Mouse (Mus musculus): ENCODE results near the gene Agr2.

The Agr2 gene

DNA sequence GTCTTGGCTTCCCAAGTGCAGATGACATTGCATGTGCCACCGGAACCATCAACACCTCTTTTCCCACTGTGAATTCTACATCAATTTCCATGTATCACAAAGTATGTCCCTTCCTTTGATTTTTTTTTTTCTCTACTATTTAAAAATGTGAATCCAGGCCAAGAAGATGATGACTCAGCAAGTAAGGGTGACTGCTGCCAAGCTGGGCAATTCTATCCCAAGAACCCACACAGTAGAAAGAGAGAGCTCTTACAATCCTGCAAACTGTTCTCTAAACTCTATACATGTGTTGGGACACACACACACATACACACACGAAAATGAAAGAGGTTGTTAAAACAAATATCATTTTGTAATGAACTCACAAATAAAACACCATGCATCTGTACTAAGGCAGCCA is 34.5 kb downstream of the Agr2 start:
- DNase-seq = no peak

DNA sequence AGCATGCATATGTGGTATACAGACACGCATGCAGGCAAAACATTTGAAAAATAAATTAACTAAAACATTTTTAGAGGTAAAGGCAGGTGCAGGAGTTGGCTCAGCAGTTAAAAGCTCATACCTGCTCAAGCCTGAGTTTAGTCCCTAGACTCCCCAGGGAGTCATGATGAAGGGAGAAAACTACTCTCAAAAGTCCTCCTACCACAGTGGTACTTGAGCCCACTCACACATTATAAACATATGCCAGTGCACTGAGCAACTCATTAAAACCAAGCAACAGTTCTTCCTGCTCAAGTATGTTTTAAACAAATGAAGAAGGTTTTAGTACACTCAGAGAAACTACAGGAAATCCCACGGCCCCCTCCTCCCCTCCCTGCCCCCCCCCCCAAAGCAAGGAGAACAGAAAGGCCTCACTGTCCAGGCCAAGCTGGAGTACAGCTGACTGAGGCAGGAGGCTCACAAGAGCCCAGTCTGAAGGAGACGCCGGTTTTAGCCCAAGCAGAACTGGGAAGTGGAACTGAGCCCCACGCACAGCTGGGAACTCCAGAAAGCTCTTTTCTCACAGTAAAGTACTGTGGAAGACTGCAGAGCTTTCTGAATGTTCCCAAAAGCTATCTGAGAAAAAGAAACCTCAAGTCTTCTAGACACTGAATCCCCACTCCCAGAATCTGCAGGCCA is 36.4 kb downstream of the Agr2 start:
- DNase-seq = no peak

DNA sequence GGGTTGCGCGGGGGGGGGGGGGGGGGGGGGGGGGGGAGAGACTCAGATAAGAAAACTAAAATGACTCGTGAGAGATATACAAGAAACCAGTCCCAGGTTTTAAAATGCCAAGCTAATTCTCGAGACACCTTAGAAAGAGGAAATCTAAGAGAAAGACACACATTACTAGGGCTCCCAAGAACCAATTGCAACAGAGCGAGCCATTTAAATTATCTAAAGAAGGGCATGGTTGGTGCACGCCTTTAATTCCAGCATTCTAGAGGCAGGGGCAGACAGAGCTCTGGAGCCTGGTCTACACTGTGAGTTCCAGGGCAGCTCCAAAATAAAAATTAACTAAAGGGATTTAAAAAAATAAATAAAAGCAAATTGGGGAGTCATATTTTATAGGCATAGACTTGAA is 37.0 kb downstream of the Agr2 start:
- DNase-seq = no peak

DNA sequence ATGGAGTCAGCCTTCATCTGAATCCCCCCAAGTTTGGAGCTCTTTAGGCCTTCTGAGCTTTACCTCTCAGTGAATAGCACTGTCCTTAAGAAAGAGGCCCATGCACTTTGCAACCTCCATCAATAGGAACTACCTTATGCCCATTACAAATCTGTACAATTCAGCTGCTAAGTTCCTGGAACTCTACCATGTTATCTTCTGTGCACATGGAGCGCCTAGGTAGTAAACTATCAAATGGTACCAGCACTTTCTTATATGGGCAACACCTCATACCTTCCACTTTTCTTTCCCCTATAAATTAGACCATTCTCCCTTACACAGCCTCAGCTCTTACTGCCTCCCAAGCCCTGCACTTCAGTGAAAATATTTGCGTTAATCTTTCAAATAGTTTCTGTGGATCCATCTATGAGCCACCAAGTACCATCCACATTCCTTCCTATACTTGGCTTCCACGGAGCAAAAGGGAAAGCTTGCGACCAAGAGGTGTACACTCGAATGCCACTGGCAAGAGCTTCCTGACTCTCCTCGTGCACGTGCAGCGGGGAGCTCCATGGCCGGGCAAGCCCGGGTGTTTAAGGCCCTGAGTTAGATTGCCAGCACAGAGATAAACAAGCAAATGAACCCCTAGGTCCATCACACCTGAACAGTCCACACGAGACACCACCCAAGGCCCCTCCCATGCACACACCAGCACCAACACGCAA is 38.1 kb downstream of the Agr2 start:
- no peak for DNase-seq

DNA sequence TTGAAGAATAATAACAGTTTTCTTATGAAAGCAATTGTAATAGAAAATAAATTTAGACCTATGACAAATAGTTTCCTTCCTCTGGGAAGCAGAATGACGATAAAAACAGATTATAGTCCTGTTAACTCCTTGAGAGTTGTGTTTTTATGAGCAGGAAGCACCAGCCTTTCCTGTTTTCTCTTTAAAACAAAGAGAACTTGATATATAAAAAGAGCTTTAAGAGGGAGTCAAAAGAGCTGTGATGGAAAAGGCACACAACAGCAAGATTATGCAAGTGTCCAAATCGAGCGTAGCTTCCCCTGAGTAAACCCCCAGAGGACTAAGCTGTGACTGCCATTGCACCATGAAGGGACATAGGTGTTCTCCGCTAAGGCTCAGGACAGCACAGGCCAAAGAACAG is 39.7 kb downstream of the Agr2 start:
- DNase-seq = peak; percentile 19

DNA sequence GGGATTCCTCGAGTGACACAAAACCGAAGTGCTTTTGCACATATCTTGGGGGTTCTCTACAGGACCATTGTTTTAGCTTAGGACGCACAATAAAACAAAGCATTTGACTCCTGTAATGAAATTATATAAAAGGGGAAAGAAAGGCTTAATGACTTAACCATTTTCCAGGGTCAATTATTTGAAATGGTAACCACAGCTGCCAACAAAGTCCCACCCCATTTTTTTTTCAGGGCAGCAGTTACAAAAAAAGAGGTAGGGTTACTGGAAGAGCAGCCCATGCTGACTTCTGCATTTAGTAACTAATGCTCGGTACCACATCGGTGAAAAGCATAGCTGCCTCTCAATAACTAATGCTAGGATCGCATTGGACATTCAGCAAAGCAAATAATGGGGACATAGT is 42.8 kb downstream of the Agr2 start:
- DNase-seq = no peak

DNA sequence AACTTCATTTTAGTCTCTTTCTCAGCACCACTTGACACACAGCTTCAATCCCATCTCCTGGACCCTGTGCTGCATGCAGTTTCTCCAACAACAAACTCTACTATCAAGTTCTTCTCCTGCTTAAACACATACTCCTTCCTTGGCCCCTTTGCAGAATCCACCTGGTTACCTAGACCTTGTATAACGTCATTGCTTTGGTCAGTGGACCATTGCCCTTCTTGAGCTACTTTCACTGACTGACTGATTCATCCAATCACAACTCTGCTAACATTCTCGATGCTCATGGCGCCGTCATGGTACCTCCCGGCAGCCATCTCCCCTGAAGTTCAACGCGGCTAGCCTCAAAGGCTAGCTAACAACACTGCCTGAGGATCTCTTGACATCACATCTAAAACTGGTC is 43.4 kb downstream of the Agr2 start:
- DNase-seq = no peak

DNA sequence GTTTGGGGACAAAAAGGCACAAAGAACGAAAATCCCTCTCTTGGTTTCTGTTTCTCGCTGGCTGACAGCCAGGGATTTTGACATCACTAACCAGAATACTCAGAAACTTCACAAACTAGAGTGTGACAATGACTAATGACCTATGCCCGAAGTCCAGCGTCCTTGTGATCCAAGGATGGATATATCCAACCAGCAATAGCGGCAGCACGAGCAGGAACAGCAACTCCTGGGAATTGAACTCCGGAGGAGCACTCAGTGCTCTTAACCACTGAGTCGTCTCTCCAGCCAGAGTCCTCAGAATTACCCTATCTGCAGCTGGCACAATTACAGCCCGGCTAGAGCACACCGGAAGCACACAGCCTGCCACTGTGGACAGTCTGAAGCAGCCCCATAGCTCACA is 44.1 kb downstream of the Agr2 start:
- DNase-seq = peak; percentile 12

DNA sequence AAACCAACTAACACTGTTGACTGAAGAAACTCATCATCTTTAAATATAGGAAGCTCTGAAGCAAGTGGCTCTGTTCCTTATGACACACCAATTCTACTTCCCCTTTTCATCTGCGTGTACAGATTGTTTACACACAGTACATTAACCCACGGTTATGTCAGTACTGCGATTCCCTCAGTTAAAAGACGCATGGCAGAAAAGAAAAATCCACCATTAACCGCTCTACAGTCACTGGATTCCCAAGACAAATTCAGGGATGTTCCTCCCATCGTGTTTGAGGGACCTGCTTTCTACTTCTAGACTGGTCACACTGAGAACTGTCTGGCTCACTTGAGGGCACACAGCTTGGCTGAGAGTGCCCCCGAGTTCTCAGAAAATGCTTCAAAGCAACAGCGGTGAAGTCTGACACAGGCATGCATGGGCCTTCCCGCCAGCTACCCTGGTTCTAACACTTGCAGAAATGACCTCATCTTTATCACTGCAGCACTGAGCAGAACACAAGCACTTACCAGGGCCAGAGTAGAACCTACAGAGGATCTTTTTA is 46.9 kb downstream of the Agr2 start:
- DNase-seq = no peak

DNA sequence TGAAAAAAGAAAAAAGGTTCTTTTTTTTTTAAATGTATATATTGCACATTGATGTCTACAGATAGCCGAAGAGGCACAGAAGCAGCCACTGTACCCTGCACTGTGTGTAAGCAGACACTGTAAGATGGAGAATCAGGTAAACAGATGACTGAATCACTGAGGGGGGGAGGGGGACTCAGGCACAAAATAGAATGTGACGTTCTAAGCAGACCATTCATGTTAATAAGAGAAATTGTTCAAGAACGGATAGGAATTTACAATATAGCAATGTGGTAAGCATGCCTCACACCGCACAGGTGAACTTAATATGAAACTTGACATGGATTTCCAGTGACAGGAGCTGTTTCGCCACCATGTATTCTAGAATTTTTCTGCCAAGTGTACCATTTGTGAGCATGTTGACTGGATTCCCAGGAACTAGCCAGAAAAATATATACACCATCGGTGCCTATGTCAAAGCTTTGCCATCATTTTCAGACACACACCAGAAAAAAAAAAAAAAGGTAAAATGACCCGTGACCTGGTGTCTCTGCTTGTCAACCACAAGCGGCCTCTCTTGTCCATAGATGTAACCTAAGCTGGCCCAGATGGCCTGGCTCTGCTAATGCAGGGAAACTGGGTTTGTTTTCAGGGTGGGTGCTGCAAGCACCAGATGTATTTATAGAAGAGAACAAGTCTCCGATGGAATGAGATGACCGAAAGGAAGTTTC is 48.0 kb downstream of the Agr2 start:
- DNase-seq = no peak

DNA sequence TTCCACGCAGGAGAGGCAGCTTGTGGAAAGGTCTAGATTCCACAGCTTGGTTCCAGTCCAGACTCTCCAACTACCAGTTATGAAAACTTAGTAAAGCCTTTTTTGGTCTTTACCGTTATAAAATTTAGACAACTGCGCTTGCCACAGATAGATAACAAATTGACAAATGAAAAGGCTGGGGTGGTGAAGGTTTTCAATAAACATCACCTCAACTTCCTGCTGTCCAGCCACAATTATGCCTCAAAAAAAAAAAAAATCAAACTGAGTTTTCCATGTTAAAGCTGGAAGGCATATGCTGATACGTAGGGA is 48.5 kb downstream of the Agr2 start:
- no peak for DNase-seq

DNA sequence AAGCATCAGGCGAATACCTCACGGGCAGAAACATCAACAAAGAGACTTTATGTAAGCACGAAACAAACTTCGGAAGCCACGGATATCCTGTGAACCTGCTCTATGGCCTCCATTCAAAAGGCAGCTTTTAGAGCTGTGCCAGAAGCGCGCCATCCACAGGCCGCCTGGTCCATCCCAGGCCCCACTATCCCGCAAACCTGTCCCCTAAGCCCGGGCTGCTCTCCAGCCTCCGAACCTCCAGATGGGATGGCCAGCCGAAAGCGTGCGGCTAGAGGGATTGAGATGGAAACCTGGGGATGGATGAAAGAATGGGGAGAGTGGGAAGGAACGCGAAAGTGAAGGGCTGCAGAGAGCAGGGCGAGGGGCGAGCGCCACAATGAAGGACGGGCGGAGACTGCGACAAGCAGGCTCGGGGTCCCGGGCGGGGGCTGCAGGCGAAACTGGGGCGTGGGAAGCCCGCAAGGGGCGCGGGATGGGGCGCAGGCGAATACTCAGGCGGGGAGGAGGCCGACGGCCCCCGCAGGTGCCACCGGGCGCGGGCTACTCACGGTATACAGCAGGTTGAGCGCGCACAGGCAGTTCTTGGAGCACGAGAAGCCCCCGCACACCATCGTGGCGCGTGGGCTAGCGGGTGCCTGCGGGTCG is 49.1 kb downstream of the Agr2 start:
- DNase-seq = peak; percentile 57

DNA sequence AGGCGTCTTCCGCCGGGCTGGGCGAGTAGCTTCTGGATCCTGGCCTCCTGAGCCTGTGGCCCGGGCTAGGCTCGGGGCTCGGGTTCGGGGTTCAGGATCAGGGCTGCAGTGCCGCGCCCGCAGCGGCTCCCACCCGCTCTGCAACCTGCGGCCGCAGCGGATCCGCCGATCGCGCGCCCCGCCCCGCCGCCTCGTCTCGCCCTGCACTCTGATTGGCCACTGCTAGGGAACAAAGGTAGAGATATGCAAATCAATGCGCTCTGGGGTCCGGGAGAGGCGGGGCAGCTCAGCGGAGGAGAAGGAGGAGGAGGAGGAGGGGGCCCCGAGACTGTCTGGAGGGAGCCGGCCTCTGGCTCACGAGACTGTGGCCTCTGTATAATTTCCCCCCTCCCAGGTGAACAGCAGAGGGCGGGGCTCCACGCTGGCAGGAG is 49.7 kb downstream of the Agr2 start, which contains the start of gene Tspan13:
Tspan13 (minus strand) TSS at position 153 of the 431 bp plus-strand sequence.
- DNase-seq = peak; percentile 93

DNA sequence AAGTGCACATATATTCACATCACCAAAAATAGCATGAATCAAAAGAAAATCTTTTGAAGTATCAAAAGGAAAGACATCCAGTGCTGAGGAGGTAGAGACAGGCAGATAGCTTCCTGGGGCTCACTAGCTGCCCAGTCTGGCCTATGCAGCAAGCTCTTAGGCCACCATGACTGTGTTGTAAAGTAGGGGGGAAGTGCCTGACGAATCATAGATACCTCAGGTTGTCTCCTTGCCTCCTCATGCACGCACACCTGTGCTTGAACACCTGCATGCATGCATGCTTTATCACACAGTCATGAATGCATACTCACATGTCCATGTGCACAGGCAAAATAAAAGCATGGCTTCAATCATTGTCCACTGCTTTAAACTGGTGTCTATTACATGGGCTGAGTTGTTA is 52.0 kb downstream of the Agr2 start:
- DNase-seq = no peak

DNA sequence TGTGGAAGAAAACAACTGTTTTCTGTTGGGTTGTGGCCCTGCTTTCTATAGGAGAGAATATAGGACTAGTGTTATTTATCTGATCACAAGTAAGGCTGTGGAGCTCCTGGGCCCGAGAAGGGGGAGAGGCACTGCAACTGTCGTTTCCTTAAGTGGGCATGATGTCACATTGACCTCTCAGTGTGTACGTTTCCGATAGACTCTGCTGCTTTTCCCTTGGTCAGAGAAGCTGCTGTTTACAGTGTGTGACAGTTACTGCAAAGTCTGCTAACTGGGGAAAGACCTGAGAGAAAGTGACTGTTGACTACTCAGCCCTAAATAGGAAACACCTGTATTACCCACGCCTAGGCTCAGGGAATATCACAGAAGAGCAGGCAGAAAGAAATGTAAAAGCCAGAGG is 53.5 kb downstream of the Agr2 start:
- no peak for DNase-seq

DNA sequence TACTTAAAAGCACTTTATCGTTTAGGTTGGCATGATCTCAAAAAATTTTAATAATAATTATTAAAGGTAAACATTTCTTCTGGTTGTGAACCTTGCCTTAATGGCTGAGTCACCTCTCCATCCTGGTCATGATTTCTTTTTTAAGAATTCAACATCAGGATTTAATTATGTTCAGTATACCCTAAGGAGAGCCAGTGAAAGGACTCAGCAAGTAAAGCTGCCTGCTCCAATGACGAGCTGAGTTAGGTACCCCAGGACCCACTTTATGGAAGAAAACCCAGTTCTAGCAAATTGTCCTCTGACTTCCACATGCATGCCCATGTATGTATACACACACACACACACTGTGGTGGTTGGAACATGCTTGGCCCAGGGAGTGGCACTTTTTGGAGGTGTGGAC is 54.9 kb downstream of the Agr2 start:
- no peak for DNase-seq

DNA sequence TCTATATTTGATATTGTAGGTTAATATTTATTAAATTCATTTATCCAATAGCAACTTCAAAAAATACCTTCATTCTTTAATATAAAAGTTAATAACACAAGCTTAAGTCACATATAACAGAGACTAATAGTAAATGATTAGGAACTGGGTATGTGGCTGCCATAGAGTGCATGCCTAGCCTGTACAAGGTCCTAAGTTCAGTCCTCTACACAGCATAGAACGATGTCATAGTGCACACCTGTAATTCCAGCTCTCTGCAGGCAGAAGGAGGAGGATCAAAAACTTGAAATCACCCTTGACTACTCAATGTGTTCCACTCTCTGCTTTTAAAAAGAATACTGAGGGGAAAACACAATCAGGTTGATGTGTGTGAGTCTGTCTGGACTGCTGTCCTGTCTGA is 57.6 kb downstream of the Agr2 start:
- DNase-seq = no peak

Measured in kidney, postnatal 14 days (tissue).